Mouse (Mus musculus) embryonic fibroblast, embryonic 13.5 days (primary cell): ENCODE data around the gene Fto. TPM values are rescaled to one million over a fixed set of nuclear protein-coding genes. Genes with fewer than 3 reads are reported as not detected.

Experiments used
- H3K27ac ChIP-seq: 2 replicates; pipeline ENCODE4 v1.5.1; 2012; ENCODE audit warnings: low read length, control low read depth, inconsistent platforms; ENCODE audit not compliant: insufficient read depth
- H3K4me1 ChIP-seq: 2 replicates; pipeline ENCODE4 v1.6.1; 2011; ENCODE audit warnings: low read length; ENCODE audit not compliant: control insufficient read depth, insufficient read depth
- H3K4me3 ChIP-seq: 2 replicates; pipeline ENCODE4 v1.5.1; 2011; ENCODE audit warnings: mild to moderate bottlenecking, control low read depth, low read length; ENCODE audit not compliant: insufficient read depth
- CTCF ChIP-seq: IDR thresholded peaks from 2 replicates; pipeline ENCODE4 v1.5.1; 2011; ENCODE audit warnings: mild to moderate bottlenecking, control low read depth, low read length, moderate library complexity, borderline replicate concordance; ENCODE audit not compliant: insufficient read depth
- POLR2A ChIP-seq: IDR thresholded peaks from 2 replicates; pipeline ENCODE4 v1.6.1; 2011; ENCODE audit warnings: low read depth, mild to moderate bottlenecking, control low read depth, low read length, moderate library complexity
- polyA plus RNA-seq: library from polyadenylated mRNA; stranded (reverse); fragments of >200 nt; gene quantifications from 2 replicates; pipeline ENCODE4 v1.2.4, GENCODE M21; 2011; ENCODE audit warnings: low read depth; ENCODE audit not compliant: missing spikeins, insufficient read length

Fto gene
- polyA plus RNA-seq, result 59.2 and 71.5 TPM in 2 replicates

DNA sequence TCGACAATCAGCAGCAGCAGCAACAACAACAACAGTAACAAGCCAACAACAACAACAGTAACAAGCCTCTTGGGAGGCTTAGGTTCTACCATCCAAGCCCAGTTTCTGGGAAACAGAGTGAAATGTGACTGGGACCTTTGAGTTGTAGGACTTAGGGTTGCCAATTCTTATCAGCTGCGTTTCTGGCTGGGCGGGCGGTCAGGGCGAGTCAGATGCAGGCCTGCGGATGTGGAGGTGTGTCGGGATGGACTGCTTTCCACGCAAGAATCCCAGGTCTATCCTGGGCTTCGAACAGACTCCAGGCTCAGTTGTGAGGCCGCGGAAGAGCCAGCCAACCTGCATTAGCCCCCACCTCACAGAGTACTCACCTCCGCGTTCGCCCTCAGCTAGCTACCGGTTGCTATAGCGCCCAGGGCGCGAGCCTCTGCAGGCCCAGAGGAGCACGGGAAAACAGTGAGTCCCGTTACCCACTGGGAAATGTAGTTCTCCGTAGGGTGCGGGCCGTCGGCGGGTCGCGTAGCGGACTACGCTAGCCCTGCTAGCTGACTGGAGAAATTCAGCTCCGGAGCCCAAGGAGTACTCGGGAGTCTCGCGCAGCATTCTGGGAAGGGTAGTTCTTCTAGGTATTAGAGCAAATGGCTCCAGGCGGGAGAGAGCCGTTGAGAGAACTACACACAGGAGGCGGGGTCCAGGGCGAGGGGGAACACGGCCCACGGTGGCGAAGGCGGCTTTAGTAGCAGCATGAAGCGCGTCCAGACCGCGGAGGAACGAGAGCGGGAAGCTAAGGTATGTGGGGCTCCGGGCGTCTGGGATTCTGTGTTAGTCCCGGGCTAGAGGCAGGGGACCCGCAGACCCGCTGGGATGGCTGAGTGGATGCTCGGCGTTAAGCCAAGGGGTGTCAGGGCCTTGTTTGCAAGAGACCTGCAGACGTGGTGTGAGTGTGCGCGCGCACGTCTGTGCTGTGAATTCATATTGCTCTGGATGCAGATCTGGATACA is at the start of gene Fto, which contains the start of gene Rpgrip1l:
Fto (plus strand) TSS at position 691 of the 998 bp plus-strand sequence.
Rpgrip1l (minus strand) TSS at position 428 of the 998 bp plus-strand sequence.
- H3K4me1 ChIP-seq, result no peaks in the 10 kb centered on the region
- H3K4me3 ChIP-seq, result peak within 1 kb of the TSS; percentile 90
- TF ChIP-seq CTCF (no peak), POLR2A (peak; percentile 62)
- H3K27ac ChIP-seq, result peak within 1 kb of the TSS; percentile 55

DNA sequence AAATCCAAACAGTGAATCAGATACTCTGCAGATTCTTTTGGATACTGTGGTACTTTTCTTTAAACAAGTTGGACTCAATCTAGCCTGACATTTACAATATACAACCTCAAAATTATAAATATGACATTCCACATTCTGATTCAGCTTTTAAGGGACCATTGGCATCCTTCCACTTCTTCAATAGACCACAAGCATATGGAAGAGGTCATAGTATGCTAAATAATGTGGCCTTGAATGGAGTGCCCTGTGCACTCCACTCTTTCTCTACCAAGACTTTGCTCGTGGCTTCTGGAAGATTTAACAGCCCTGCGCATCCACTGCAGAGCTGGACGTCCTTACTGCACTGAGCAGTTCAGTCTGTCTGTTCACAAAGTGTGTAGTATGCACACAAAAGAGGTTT is 49.4 kb upstream of the Fto start:
- Histone ChIP-seq H3K27ac (peak overlapping the region; percentile 62), H3K4me1 (peaks cover 7% of the 10 kb centered on the region), H3K4me3 (no peak overlapping the region)
- TF ChIP-seq POLR2A, result no peak
- no peak for TF ChIP-seq CTCF

DNA sequence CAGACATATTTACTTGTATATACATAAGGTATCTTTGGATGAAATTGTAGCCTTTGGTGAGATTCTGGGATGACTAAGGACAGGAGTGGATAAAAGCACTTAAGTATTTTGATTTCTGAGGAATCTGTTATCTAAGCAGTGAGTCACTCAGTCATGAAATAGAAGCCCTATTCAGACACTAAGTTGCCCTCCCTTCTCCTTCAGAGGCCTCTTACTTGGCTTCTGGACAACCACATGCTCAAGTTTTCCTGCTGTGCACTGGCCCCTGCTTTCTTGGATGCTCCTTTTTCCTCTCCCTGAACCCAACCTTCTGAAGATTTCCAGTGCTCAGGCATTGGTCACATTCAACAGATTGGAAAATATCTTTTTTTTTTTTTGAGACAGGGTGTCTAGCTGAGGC is 48.8 kb upstream of the Fto start:
- H3K27ac ChIP-seq, result peak overlapping the region; percentile 77
- H3K4me1 ChIP-seq, result peaks cover 7% of the 10 kb centered on the region
- TF ChIP-seq POLR2A (no peak), CTCF (no peak)
- no peak overlapping the region for H3K4me3 ChIP-seq

DNA sequence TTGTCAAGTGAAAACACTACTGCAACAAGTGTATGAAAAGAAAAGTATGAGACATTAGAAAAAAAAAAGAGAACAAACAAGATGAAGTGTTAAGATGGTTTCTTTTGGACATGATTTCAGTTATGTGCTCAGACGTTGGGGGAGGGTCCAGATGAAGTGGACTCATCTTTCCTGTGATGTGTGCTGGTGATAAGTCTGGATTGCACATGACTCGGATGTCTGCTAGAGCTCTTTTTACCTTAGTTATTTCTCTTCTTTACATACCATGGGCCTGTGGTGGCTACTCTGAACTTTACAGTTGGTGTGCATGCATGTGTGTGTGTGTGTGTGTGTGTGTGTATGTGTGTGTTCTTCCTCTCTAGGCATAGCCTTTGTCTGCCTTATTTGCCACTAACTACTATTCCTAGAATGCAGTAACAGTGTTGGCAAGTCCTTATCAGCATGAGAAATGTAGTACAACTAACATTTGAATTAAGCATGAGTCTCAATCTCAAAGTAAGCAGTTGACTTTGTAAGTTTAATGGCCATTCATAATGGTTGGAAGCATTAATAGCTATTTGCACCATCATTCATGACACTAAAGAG is 43.9 kb upstream of the Fto start:
- TF ChIP-seq POLR2A, result no peak
- no peak for TF ChIP-seq CTCF
- Histone ChIP-seq H3K4me3 (no peak overlapping the region), H3K27ac (no peak overlapping the region), H3K4me1 (peaks cover 4% of the 10 kb centered on the region; the same call in 1 of the 2 replicates)

DNA sequence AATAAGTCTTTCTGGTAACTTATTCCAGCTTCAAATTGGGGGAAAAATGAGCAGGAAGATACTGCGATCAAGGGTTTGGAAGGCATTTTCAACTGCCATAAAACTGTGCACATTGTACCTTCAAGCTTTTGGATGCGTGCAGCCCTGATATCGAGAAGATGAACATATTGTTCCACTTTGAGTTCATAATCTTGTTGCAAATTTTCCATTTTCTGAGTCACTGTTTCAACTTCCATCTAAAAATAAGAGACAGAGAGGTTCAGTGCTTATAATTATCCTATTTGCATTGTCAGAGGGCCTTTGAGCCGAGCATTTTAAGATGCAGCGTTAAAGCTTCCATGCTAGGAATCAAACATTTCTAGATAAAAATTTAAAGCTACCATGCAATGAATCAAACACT is 39.8 kb upstream of the Fto start:
- TF ChIP-seq POLR2A (no peak), CTCF (no peak)

DNA sequence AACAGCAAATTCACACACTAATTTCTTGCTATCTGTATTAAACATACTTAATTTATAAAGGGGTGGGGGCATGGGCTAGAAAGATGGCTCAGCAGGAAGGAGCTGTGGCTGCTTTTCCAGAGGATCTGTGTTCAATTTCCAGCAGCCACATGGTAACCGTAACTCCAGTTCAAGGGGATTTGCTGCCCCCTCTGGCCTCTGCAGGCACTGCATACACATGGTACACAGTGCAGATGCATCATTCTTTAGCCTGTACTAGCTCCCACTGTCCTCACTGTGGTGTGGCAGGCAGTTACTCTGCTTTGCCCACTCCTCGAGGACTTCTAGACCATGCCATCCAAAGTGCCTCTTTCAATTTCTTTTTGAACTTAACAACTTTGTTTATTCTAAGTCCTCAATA is 37.0 kb upstream of the Fto start:
- Histone ChIP-seq H3K4me3 (no peak overlapping the region), H3K4me1 (peaks cover under 1% of the 10 kb centered on the region; the same call in 1 of the 2 replicates), H3K27ac (no peak overlapping the region)
- peak; percentile 39; the same call in 1 of the 2 replicates for TF ChIP-seq CTCF
- no peak for TF ChIP-seq POLR2A

More for the DNA sequence above, 39.8 kb upstream of the Fto start:
- Histone ChIP-seq H3K4me1 (no peaks in the 10 kb centered on the region), H3K4me3 (no peak overlapping the region), H3K27ac (no peak overlapping the region)

DNA sequence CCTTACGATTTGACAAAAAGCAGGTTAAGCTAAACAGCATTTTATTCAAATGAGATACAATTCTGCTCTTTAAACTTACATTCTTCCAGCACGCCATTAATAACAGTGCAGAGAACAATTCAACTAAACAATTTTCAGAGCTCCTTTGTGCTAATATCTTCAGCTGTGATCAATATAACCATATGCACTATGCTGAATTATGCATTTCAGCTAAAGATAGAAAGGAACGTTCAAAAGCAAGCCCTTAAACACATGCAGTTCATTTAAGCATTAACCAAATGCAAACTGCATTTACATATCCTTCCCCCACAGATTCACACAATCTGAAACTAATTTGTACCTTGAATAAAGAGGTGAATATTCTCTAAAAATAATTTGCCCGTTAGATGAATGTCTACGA is 35.3 kb upstream of the Fto start:
- TF ChIP-seq CTCF (no peak), POLR2A (no peak)
- H3K4me3 ChIP-seq, result no peak overlapping the region
- H3K27ac ChIP-seq, result no peak overlapping the region
- H3K4me1 ChIP-seq, result peaks cover 3% of the 10 kb centered on the region; the same call in 1 of the 2 replicates

DNA sequence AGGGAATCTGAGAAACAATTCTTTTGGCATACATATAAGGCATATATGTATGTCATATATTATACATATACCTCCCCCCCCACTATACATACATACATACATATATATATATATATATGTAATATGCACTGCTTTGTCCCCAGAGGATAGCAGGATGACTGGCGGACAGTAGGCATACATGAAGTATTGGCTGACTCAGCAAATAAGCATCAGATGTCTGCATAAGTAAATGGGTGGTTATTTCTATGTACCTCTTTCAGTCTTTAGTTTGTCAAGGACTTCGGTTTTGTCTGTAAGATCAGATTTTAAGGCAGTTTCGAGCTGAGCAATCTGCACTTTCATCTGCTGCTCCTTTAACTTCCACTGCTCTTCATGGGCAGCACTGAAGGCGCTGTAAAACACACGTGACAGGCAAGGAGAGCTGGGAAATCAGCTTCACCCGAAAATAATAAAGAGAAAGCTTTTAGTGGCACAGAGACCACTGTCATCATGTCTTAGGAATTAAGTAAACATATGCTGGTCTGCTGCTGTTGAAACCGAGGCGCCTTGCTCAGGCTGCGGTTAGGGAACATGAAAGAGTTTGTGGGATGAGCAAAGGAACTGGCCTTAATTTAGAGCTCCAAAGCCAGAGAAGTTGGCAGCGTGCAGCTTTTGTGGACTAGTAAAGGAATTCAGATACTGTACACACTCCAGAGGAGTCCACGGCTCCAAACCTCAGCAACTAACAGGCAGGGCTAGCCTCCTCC is 32.7 kb upstream of the Fto start:
- peaks cover 5% of the 10 kb centered on the region for H3K4me1 ChIP-seq
- H3K27ac ChIP-seq, result peak overlapping the region; percentile 74
- TF ChIP-seq POLR2A (no peak), CTCF (no peak)
- H3K4me3 ChIP-seq, result no peak overlapping the region

DNA sequence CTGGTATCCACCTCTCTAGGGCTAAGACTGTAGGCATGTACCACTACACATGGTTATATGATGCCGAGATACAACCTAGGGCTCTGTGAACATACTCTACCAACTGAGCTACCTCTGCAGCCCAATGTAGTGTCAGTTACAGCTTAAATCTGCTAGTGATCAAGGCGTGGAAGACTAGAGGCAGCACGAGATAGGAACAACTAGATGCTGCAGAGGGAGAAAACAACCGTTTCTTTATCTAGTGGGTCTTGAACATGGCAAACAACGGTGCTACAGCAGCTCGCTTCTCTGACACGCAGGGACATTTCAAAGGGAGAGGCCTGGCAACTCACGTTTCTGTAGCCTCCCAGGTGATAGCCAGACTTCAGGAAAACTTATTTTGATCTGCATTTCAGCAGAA is 31.8 kb upstream of the Fto start:
- TF ChIP-seq POLR2A, result no peak
- no peak for TF ChIP-seq CTCF
- H3K27ac ChIP-seq, result peak overlapping the region; percentile 70

DNA sequence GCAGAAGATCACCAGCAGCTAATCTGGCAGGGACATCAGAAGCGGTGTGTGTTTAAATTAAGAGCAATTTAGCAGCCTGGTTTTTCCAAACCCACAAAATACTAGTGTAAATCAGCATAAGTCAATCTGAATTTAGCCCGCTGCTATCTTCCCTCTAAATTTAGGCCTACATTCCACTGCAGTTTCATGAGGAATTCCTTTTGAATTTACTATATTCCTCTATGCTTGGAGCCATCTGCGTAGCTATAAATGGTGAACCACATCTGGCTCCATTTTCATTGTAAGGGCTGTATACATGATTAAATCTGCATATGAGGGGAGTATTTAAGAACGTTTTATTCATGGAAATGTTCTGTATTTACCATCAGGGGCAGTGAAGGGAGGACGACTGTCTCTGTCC is 30.7 kb upstream of the Fto start:
- 0 out of 2 replicates have a peak overlapping the region, but pooled peaks have one; percentile 42 for H3K27ac ChIP-seq
- TF ChIP-seq POLR2A (no peak), CTCF (no peak)
- no peak overlapping the region for H3K4me3 ChIP-seq
- peaks cover 5% of the 10 kb centered on the region for H3K4me1 ChIP-seq

More for the DNA sequence above, 31.8 kb upstream of the Fto start:
- no peak overlapping the region for H3K4me3 ChIP-seq
- peaks cover 5% of the 10 kb centered on the region for H3K4me1 ChIP-seq
